Mouse (Mus musculus) liver, embryonic 12.5 days (tissue): ENCODE measurements around the gene Rere. TPM values are rescaled to one million over a fixed set of nuclear protein-coding genes. Genes with fewer than 3 reads are reported as not detected.
"Not testable (repeated sequence)": the region's sequence is repeated elsewhere in the genome, so short reads cannot be mapped to it uniquely, and the experiment has no call there.

Experiments used
- ATAC-seq: fragments of 200-750 bp; cut with Nextera tagmentation; 2 replicates; pipeline ENCODE4 v1.8.0; 2017; ENCODE audit warnings: moderate number of reproducible peaks, mild to moderate bottlenecking, moderate library complexity
- H3K27ac ChIP-seq: fragments of 300-500 bp; sonication (generic); 2 replicates; pipeline ENCODE4 v1.5.1; 2016; ENCODE audit warnings: mild to moderate bottlenecking
- H3K27me3 ChIP-seq: fragments of 300-500 bp; sonication (generic); replicated peaks from 2 replicates; pipeline ENCODE4 v1.6.1; 2016; ENCODE audit warnings: mild to moderate bottlenecking, moderate library complexity
- H3K36me3 ChIP-seq: fragments of 300-500 bp; sonication (generic); 2 replicates; pipeline ENCODE4 v1.6.1; 2016; ENCODE audit warnings: mild to moderate bottlenecking, moderate library complexity
- H3K4me1 ChIP-seq: fragments of 300-500 bp; sonication (generic); 2 replicates; pipeline ENCODE4 v1.6.1; 2016
- H3K4me2 ChIP-seq: fragments of 300-500 bp; sonication (generic); 2 replicates; pipeline ENCODE4 v1.6.1; 2016; ENCODE audit warnings: mild to moderate bottlenecking, moderate library complexity
- H3K4me3 ChIP-seq: fragments of 300-500 bp; sonication (generic); 2 replicates; pipeline ENCODE4 v1.5.1; 2016; ENCODE audit warnings: mild to moderate bottlenecking, moderate library complexity
- H3K9ac ChIP-seq: fragments of 300-500 bp; sonication (generic); 2 replicates; pipeline ENCODE4 v1.6.1; 2016; ENCODE audit warnings: mild to moderate bottlenecking, moderate library complexity
- H3K9me3 ChIP-seq: fragments of 300-500 bp; sonication (generic); replicated peaks from 2 replicates; pipeline ENCODE4 v1.6.1; 2016; ENCODE audit warnings: mild to moderate bottlenecking, moderate library complexity
- WGBS: fragments of 180-500 bp; shearing (Covaris S2); methylation state at CpG from one replicate; pipeline ENCODE4 v1.1.7; 2016; ENCODE audit not compliant: insufficient replicate concordance; 5-methylcytosine and 5-hydroxymethylcytosine counted together
- polyA plus RNA-seq: library from polyadenylated mRNA; unstranded; fragments of >200 nt; fragmentation: Nextera tagmentation; extraction: Ambion mirVana; gene quantifications from 2 replicates; pipeline ENCODE4 v1.2.1, GENCODE M21; 2016

Gene Rere
- polyA plus RNA-seq, 1 experiment from 2014 or later, result 11.6 TPM

DNA sequence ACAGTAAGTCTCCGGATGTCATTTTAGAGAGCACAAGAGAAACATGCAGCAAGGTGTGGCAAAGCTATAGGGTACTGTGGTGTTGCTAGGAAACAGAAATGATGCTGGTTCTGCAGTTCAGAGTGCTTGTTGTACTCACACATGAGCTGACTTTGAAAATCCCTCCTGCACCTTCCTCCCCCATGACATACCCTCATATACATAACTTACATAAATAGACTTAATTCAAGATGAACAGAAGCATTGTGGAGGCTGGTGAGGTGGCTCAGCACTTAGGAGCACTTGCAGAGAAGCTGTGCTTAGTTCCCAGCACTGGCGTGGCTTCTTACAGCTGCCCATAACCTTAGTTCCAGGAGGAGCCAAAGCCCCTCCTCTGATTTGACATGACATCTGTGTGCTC, 228.6 kb downstream of the Rere start:
- H3K27ac ChIP-seq, result no peak overlapping the region
- H3K27me3 ChIP-seq, result no peaks in the 10 kb centered on the region
- WGBS, result 84% methylated on average over 2 of the region's 2 CpGs
- no peak overlapping the region for H3K9ac ChIP-seq
- peaks cover 49% of the 10 kb centered on the region for H3K36me3 ChIP-seq
- ATAC-seq, result no peak
- H3K4me1 ChIP-seq, result peaks cover 17% of the 10 kb centered on the region; the same call in 1 of the 2 replicates
- H3K4me2 ChIP-seq, result no peak overlapping the region
- no peak overlapping the region for H3K4me3 ChIP-seq
- no peaks in the 10 kb centered on the region for H3K9me3 ChIP-seq

DNA sequence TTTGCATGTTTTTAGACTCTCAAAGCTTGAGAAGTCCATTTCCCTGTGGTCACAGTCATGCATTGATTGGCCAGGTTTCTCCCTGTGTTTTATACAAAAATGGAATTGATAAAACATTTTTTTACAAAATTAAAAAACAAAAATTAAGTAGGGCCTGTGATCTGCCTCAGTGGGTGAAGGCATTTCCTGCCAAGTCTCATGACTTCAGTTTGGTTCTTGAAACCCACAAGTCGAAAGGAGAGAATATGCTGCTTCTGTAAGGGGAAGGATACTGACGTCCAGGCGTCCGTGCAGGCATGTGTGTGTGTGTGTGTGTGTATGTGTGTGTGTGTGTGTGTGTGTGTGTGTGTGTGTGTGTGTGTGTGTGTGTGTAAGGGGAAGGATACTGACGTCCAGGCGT, 231.9 kb downstream of the Rere start:
- H3K4me1 ChIP-seq, result peaks cover 29% of the 10 kb centered on the region
- not testable (repeated sequence) for ATAC-seq, H3K4me3 ChIP-seq, H3K27me3 ChIP-seq, H3K4me2 ChIP-seq, H3K27ac ChIP-seq, H3K9me3 ChIP-seq, H3K9ac ChIP-seq
- peaks cover 44% of the 10 kb centered on the region for H3K36me3 ChIP-seq
- 91% methylated on average over 6 of the region's 6 CpGs for WGBS

DNA sequence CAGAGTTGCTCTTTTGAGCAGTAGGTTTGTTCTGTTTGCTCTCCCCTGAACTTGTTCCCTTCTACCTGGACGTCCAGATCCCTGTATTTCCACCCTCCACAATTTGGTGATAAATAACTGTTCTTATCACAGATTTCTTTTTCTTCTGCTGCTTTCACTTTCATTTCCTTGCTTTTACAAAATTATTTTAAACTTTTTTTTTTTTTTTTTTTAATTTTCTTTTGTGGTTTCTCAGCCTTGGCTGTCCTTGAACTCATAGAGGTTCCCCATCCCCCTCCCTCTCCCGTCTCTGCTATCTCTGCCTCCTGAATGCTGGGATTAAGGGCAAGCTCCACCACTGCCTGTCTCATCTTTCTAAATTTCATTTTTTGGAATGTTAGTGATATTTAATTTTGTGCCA, 234.8 kb downstream of the Rere start:
- ATAC-seq, result no peak
- H3K4me3 ChIP-seq, result no peak overlapping the region
- peak overlapping the region; percentile 95 for H3K27ac ChIP-seq
- H3K9me3 ChIP-seq, result no peaks in the 10 kb centered on the region
- no peaks in the 10 kb centered on the region for H3K27me3 ChIP-seq
- WGBS, result 20% methylated on average over 2 of the region's 2 CpGs
- H3K36me3 ChIP-seq, result peaks cover 18% of the 10 kb centered on the region
- H3K4me1 ChIP-seq, result peaks cover 50% of the 10 kb centered on the region
- 0 out of 2 replicates have a peak overlapping the region, but pooled peaks have one; percentile 49 for H3K9ac ChIP-seq
- peak overlapping the region; percentile 52; the same call in 1 of the 2 replicates for H3K4me2 ChIP-seq

DNA sequence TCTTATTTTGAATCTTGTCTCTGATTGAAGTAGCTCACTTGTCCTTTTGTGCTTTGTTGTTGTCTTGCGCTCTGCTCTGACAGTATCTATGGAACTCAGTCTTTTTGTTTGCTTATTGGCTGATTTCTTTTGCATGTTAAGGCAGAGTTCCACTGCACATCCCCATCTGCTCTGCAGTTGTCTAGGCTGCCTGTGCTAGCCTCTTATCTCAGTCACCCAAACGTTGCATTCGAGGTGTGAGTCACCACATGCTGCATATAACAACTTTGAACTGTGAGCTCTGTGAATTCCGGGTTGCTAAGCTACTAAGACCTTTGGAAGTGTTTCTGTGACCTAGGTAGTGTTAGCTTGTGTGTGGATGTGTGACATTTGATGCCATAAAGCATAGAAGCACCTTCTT, 235.9 kb downstream of the Rere start:
- Histone ChIP-seq H3K27me3 (no peaks in the 10 kb centered on the region), H3K36me3 (peaks cover 11% of the 10 kb centered on the region), H3K4me3 (no peak overlapping the region), H3K9me3 (no peaks in the 10 kb centered on the region), H3K4me2 (peak overlapping the region; percentile 52), H3K27ac (peak overlapping the region; percentile 95), H3K4me1 (peaks cover 62% of the 10 kb centered on the region), H3K9ac (peak overlapping the region; percentile 49)
- ATAC-seq, result peak; percentile 92
- 8% methylated on average over 4 of the region's 4 CpGs for WGBS

DNA sequence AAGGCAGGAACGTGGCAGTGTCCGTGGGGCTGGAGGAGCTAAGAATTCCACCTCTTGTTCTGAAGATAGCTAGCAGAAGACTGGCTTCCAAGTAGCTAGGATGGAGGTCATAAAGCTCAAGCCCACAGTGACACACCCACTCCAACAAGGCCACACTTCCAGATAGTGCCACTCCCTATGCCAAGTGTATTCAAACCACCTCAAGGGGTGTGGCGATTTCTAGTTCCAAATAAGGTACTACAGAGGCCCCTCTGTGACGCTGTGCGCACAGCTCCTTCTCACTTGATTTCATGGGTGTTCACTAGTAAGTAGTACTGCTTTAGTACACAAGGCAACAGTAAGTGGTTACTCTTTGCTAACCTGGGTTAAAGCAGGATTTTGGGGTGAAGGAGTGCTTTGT, 237.4 kb downstream of the Rere start:
- ATAC-seq, result peak; percentile 91
- Histone ChIP-seq H3K4me2 (peak overlapping the region; percentile 52), H3K9me3 (no peaks in the 10 kb centered on the region), H3K27me3 (no peaks in the 10 kb centered on the region), H3K4me1 (peaks cover 76% of the 10 kb centered on the region), H3K9ac (peak overlapping the region; percentile 43), H3K27ac (peak overlapping the region; percentile 95), H3K4me3 (peak overlapping the region; percentile 22), H3K36me3 (peaks cover 6% of the 10 kb centered on the region)
- 46% methylated on average over 5 of the region's 5 CpGs for WGBS

DNA sequence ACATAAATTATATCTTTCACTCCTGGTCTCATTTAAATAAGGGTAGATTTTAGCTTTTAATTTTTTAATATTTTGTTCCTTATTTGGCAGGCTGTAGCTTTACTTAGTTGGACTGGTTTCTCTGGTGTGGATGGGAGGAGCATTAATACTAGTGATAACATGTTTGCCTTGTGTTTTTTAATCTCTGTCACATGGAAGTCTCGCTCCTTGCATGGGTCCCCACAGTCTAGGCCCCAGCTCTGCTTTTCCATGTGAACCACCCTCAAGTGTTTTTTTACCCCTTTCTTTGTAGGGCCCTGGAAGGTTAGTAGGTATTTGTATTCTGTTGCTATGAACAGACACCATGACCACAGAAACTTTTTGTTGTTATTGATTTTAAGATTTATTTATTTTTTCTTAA, 238.6 kb downstream of the Rere start:
- no peaks in the 10 kb centered on the region for H3K27me3 ChIP-seq
- H3K9me3 ChIP-seq, result no peaks in the 10 kb centered on the region
- no peak overlapping the region for H3K4me3 ChIP-seq
- peaks cover 16% of the 10 kb centered on the region for H3K36me3 ChIP-seq
- H3K9ac ChIP-seq, result no peak overlapping the region
- ATAC-seq, result no peak
- WGBS, result 32% methylated on average over 1 of the region's 1 CpGs
- peak overlapping the region; percentile 52; the same call in 1 of the 2 replicates for H3K4me2 ChIP-seq
- H3K27ac ChIP-seq, result peak overlapping the region; percentile 95
- peaks cover 85% of the 10 kb centered on the region for H3K4me1 ChIP-seq

DNA sequence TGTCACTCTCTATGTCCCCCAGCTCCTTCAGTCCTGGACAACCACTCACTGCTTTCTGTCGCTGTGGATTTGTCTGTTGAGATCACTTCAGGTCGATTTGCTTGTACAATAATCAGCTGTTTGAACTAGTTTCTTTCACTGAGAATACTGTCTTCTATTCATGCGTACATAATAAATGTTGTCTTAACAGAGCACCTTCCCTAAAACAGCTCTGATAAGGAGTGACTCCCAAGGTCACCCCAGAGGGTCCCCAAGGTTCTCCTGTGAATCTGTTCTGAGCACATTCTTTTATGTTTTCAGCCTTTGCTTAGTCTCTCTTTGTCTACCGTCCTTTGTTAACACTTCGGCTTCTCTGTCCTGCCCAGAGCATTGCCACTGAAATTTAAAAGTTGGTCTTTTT, 241.0 kb downstream of the Rere start:
- Histone ChIP-seq H3K9me3 (no peaks in the 10 kb centered on the region), H3K36me3 (peaks cover 19% of the 10 kb centered on the region), H3K27me3 (no peaks in the 10 kb centered on the region), H3K4me2 (no peak overlapping the region), H3K9ac (no peak overlapping the region), H3K4me3 (no peak overlapping the region), H3K4me1 (peaks cover 65% of the 10 kb centered on the region), H3K27ac (peak overlapping the region; percentile 88)
- WGBS, result 66% methylated on average over 5 of the region's 5 CpGs
- no peak for ATAC-seq

DNA sequence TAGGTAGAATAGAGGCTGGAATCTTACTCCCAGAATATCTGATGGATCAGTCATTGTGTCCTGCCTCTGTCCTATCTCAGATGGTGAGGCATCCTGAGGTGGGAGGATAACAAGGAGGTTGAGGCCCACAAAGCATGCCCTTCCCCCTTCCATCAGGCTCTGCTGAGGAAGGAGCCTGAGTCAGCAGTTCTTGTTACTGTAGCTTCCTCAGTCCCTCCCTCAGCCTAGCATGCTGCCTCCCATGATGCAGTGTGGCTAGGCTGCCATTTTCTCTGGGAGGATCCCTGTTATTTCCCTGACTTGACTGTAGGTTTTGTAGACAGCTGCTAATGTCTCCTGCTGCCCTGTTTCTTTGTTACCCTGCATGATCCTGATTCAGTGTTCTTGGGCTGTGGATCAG, 241.9 kb downstream of the Rere start:
- ATAC-seq, result peak; percentile 82
- Histone ChIP-seq H3K27me3 (no peaks in the 10 kb centered on the region), H3K4me1 (peaks cover 56% of the 10 kb centered on the region), H3K4me3 (no peak overlapping the region), H3K9me3 (no peaks in the 10 kb centered on the region), H3K9ac (no peak overlapping the region), H3K36me3 (peaks cover 20% of the 10 kb centered on the region), H3K27ac (peak overlapping the region; percentile 88), H3K4me2 (peak overlapping the region; percentile 21)

DNA sequence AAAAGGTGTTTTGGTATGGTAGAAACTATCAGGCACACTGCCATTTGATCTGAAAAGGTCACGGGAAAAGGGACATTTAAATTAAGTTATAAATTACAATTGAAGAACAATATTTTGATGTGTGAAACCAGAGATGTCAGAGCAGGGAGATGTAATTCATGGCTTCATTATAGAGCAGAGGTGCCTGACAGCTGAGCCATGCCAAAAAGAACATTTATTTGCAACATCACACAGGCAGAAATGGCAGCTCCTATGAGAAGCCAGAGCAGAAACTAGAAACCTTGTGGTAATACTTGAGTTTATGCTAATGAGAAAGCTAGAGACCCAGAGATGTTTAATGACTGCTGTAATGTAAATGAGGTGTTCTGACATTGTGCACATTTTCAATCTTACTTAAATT, 244.8 kb downstream of the Rere start:
- no peak overlapping the region for H3K27ac ChIP-seq
- H3K4me2 ChIP-seq, result no peak overlapping the region
- H3K4me3 ChIP-seq, result no peak overlapping the region
- no peaks in the 10 kb centered on the region for H3K9me3 ChIP-seq
- peaks cover 34% of the 10 kb centered on the region for H3K4me1 ChIP-seq
- 89% methylated on average over 1 of the region's 1 CpGs for WGBS
- H3K36me3 ChIP-seq, result peaks cover 30% of the 10 kb centered on the region
- no peak for ATAC-seq
- no peak overlapping the region for H3K9ac ChIP-seq
- H3K27me3 ChIP-seq, result no peaks in the 10 kb centered on the region

DNA sequence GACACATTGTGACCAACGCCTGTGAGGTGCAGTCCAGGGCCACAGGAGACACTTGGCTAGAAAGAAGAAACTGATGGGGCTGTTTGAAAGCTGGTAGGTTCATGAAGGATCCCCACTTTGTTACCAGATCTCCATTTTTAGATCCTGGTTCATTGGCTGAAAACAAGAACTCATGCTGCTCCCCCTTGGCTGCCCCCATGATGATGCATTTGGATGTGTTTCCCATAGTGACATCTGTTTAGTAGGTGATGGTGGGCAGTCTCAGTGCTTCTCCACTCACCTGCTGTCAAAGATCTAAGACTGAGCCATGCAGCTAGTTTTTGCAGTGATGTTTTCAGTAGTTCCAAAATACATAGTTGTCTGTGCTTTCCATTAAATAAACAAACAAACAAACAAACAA, 247.0 kb downstream of the Rere start:
- no peak for ATAC-seq
- no peaks in the 10 kb centered on the region for H3K27me3 ChIP-seq
- no peak overlapping the region for H3K4me2 ChIP-seq
- H3K4me1 ChIP-seq, result peaks cover 17% of the 10 kb centered on the region
- H3K9ac ChIP-seq, result no peak overlapping the region
- no peak overlapping the region for H3K4me3 ChIP-seq
- peaks cover 28% of the 10 kb centered on the region for H3K36me3 ChIP-seq
- WGBS, result 87% methylated on average over 1 of the region's 1 CpGs
- no peak overlapping the region for H3K27ac ChIP-seq
- H3K9me3 ChIP-seq, result no peaks in the 10 kb centered on the region

DNA sequence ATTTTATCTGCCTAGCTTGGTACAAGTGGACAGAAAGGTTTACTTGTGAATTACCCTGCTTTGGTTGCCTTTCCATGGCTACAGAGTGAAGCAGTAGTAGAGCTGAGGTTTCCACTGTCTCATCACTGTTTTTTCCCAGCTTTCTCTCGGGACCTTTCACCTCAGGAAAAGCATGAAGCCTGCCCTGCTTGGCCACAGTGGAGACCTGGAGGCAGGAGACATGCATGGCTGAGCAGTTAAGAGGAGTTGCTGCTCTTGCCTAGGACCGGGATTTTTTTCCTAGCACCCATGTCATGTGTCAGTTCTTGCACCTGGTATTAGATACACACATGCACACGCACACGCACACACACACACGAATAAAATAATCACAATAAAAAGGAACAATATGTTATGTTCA, 247.4 kb downstream of the Rere start:
- Histone ChIP-seq H3K9me3 (no peaks in the 10 kb centered on the region), H3K27ac (no peak overlapping the region), H3K36me3 (peaks cover 23% of the 10 kb centered on the region), H3K27me3 (no peaks in the 10 kb centered on the region), H3K4me1 (peaks cover 13% of the 10 kb centered on the region), H3K9ac (no peak overlapping the region), H3K4me2 (no peak overlapping the region), H3K4me3 (no peak overlapping the region)
- ATAC-seq, result no peak
- WGBS, result 89% methylated on average over 5 of the region's 5 CpGs

DNA sequence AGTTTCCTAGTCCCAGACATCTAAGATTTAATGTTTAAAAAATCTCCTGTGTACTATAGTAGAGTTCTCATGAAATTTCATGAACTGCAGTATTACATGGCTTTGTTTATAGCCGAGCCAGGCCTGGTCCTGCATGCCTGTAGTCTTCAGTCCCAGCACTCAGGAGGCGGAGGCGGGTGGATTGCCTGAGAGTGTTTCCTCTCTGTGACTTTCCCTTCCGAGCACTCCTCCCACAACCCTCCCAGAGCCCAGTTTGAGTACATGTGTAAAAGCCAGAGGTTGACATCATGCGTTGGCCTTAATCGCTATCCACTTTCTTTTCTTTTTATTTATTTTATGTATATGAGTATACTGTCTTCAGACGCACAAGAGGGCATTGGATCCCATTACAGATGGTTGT, 250.4 kb downstream of the Rere start:
- peaks cover 34% of the 10 kb centered on the region for H3K36me3 ChIP-seq
- WGBS, result 82% methylated on average over 7 of the region's 7 CpGs
- H3K4me2 ChIP-seq, result no peak overlapping the region
- H3K9ac ChIP-seq, result no peak overlapping the region
- H3K4me3 ChIP-seq, result no peak overlapping the region
- 0 out of 2 replicates have a peak, but pooled peaks cover 4% of the 10 kb centered on the region for H3K4me1 ChIP-seq
- no peaks in the 10 kb centered on the region for H3K9me3 ChIP-seq
- no peak overlapping the region for H3K27ac ChIP-seq
- no peaks in the 10 kb centered on the region for H3K27me3 ChIP-seq
- no peak for ATAC-seq

DNA sequence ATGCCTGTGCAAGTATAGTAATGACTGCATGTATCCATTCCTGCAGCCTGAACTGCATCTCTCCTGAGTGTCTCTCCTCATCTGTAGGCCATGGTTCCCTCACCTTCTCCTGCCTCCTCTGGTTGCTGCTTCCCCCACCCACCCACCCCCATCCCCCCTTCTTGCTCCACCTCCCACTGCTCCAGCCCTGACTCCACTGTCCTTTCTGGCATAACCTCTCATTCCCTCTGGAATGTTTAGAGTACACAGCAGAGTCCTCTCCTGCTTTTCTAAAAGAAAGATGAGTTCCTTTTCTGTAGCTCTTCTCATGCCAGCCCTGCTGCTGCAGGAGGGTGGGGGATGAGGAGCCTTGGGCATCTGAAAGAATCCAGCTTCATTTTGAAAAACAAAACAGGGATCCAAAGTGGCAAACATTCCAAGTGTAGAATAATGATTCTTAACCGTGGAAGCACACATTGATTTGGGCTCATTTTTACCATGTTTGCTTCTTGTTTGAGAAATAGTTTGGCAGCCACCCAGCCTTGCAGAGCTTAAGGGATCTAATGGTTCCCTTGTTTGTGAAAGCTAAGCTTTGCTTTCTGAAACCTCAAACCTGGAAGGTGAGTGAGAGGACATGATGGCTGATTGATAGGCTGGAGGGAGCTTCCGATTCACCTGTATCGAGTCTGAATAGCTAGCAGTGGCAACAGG, 255.5 kb downstream of the Rere start:
- ATAC-seq, result no peak
- Histone ChIP-seq H3K9ac (no peak overlapping the region), H3K27me3 (no peaks in the 10 kb centered on the region), H3K4me2 (no peak overlapping the region), H3K27ac (no peak overlapping the region), H3K4me1 (0 out of 2 replicates have a peak, but pooled peaks cover 4% of the 10 kb centered on the region), H3K36me3 (peaks cover 44% of the 10 kb centered on the region), H3K9me3 (no peaks in the 10 kb centered on the region), H3K4me3 (no peak overlapping the region)
- 87% methylated on average over 3 of the region's 3 CpGs for WGBS
